Mouse (Mus musculus): ENCODE measurements around the gene Cmtm3. TPM values are rescaled to one million over a fixed set of nuclear protein-coding genes. Genes with fewer than 3 reads are reported as not detected.
A peak's percentile ranks its signal among the peaks of the same experiment; 100 is the strongest.

The Cmtm3 gene
- polyA plus RNA-seq, 1 experiment: not detected

- Histone ChIP-seq H3K4me1 (ENCODE audit: control insufficient read depth, insufficient read depth, low read length) (no peaks in the 10 kb centered on the region), H3K27ac (ENCODE audit: insufficient read depth, low read depth, low read length) (no peak overlapping the region), H3K4me3 (ENCODE audit: insufficient read depth, low read depth, low read length) (no peak overlapping the region)
- TF ChIP-seq POLR2A (IDR thresholded peaks at IDR 0.05; ENCODE audit: insufficient read depth, low read depth, low read length): no peak
- no peak for TF ChIP-seq CTCF (IDR thresholded peaks at IDR 0.05; ENCODE audit: insufficient read depth, low read depth, low read length)
- WGBS: 84% methylated on average over 5 of the region's 5 CpGs
These were observed 6.3 kb upstream of the Cmtm3 start for GRCm38 (mm10) chr8:104332665-104333631.

GRCm38 (mm10) chr8:104333786-104334185, 5.4 kb upstream of the Cmtm3 start:
- H3K4me1 ChIP-seq (ENCODE audit: control insufficient read depth, insufficient read depth, low read length): no peaks in the 10 kb centered on the region
- 78% methylated on average over 5 of the region's 5 CpGs for WGBS
- no peak overlapping the region for H3K27ac ChIP-seq (ENCODE audit: insufficient read depth, low read depth, low read length)
- H3K4me3 ChIP-seq (ENCODE audit: insufficient read depth, low read depth, low read length): no peak overlapping the region
- TF ChIP-seq CTCF (IDR thresholded peaks at IDR 0.05; ENCODE audit: insufficient read depth, low read depth, low read length): no peak
- no peak for TF ChIP-seq POLR2A (IDR thresholded peaks at IDR 0.05; ENCODE audit: insufficient read depth, low read depth, low read length)

GRCm38 (mm10) chr8:104334196-104334595, 5.0 kb upstream of the Cmtm3 start:
- H3K4me1 ChIP-seq (ENCODE audit: control insufficient read depth, insufficient read depth, low read length): no peaks in the 10 kb centered on the region
- H3K4me3 ChIP-seq (ENCODE audit: insufficient read depth, low read depth, low read length): no peak overlapping the region
- 93% methylated on average over 1 of the region's 1 CpGs for WGBS
- TF ChIP-seq CTCF (IDR thresholded peaks at IDR 0.05; ENCODE audit: insufficient read depth, low read depth, low read length) (no peak), POLR2A (IDR thresholded peaks at IDR 0.05; ENCODE audit: insufficient read depth, low read depth, low read length) (no peak)
- H3K27ac ChIP-seq (ENCODE audit: insufficient read depth, low read depth, low read length): no peak overlapping the region

GRCm38 (mm10) chr8:104336806-104337205, 2.4 kb upstream of the Cmtm3 start:
- no peak overlapping the region for H3K4me3 ChIP-seq (ENCODE audit: insufficient read depth, low read depth, low read length)
- TF ChIP-seq POLR2A (IDR thresholded peaks at IDR 0.05; ENCODE audit: insufficient read depth, low read depth, low read length): no peak
- TF ChIP-seq CTCF (IDR thresholded peaks at IDR 0.05; ENCODE audit: insufficient read depth, low read depth, low read length): no peak
- peaks cover 15% of the 10 kb centered on the region for H3K4me1 ChIP-seq (ENCODE audit: control insufficient read depth, insufficient read depth, low read length)
- H3K27ac ChIP-seq (ENCODE audit: insufficient read depth, low read depth, low read length): no peak overlapping the region
- WGBS: 94% methylated on average over 1 of the region's 1 CpGs

DNA sequence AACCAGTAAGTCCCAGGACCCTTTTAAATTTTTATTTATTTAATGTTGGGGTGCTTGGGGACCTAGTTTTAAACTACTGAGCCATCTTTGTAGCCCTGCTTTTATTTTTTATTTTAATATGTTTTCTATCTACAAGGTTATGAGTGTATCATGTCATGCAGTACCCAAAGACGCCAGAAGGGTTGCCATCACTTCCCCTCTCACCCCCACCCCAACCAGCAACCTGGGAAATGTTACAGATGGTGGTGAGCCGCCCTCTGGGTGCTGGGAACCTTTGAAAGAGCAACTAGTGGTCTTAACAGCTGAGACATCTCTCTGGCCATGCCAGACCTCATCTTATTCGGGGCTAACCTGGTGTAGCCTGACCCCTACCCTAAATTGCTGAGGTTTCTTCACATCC, 1.3 kb upstream of the Cmtm3 start:
- Histone ChIP-seq H3K4me1 (ENCODE audit: control insufficient read depth, insufficient read depth, low read length) (peaks cover 15% of the 10 kb centered on the region), H3K4me3 (ENCODE audit: insufficient read depth, low read depth, low read length) (no peak overlapping the region), H3K27ac (ENCODE audit: insufficient read depth, low read depth, low read length) (no peak overlapping the region)
- 61% methylated on average over 3 of the region's 3 CpGs for WGBS
- TF ChIP-seq POLR2A (IDR thresholded peaks at IDR 0.05; ENCODE audit: insufficient read depth, low read depth, low read length): no peak

DNA sequence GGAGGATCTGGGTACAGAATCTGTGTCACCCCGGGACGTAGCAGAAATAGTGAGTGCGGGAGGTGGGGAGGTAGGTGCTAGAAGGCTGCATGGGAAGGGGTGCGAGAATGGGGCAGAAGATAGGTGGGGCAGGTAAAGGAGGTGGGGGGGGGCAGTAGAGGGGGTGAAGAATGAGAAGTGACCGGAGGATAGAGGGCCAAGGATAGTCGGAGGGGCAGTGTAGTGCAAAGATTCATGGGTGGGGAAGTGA, 698 bp downstream of the Cmtm3 start:
- Histone ChIP-seq H3K4me1 (ENCODE audit: control insufficient read depth, insufficient read depth, low read length) (peaks cover 15% of the 10 kb centered on the region), H3K27ac (ENCODE audit: insufficient read depth, low read depth, low read length) (no peak overlapping the region), H3K4me3 (ENCODE audit: insufficient read depth, low read depth, low read length) (peak overlapping the region; percentile 51)
- TF ChIP-seq CTCF (IDR thresholded peaks at IDR 0.05; ENCODE audit: insufficient read depth, low read depth, low read length) (no peak), POLR2A (IDR thresholded peaks at IDR 0.05; ENCODE audit: insufficient read depth, low read depth, low read length) (no peak)
- 4% methylated on average over 6 of the region's 6 CpGs for WGBS

- no peak for TF ChIP-seq POLR2A (IDR thresholded peaks at IDR 0.05; ENCODE audit: insufficient read depth, low read depth, low read length)
- TF ChIP-seq CTCF (IDR thresholded peaks at IDR 0.05; ENCODE audit: insufficient read depth, low read depth, low read length): peak; percentile 71
- H3K27ac ChIP-seq (ENCODE audit: insufficient read depth, low read depth, low read length): no peak overlapping the region
- peak overlapping the region; percentile 51 for H3K4me3 ChIP-seq (ENCODE audit: insufficient read depth, low read depth, low read length)
- H3K4me1 ChIP-seq (ENCODE audit: control insufficient read depth, insufficient read depth, low read length): peaks cover 15% of the 10 kb centered on the region
- WGBS: under 1% methylated on average over 54 of the region's 54 CpGs
These were observed 1.3 kb downstream of the Cmtm3 start for GRCm38 (mm10) chr8:104340233-104341105.

DNA sequence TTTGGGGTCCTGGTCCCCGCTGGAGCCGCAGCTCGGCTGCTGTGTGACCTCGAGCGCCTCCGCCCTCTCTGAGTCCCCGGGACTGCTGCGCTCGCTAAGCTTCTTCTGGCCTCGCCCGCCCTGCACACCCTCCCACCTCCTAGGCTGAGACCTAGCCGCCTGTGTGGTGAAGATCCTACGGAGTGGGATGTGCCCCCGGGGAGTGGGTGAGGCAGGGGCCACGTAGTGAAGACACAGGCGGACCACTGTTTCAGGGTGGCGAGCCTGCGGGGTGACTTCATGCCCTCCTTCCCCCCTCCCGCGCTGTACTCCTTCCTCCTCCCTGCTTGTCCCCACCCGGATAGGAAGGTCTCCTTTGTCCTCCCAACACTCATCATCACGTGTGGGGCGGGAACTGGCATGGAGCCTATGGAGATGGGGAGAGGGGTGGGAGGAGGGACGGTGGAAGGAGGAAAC, 1.9 kb downstream of the Cmtm3 start:
- no peak for TF ChIP-seq CTCF (IDR thresholded peaks at IDR 0.05; ENCODE audit: insufficient read depth, low read depth, low read length)
- no peak for TF ChIP-seq POLR2A (IDR thresholded peaks at IDR 0.05; ENCODE audit: insufficient read depth, low read depth, low read length)
- peaks cover 15% of the 10 kb centered on the region for H3K4me1 ChIP-seq (ENCODE audit: control insufficient read depth, insufficient read depth, low read length)
- no peak overlapping the region for H3K27ac ChIP-seq (ENCODE audit: insufficient read depth, low read depth, low read length)
- H3K4me3 ChIP-seq (ENCODE audit: insufficient read depth, low read depth, low read length): peak overlapping the region; percentile 51
- WGBS: 2% methylated on average over 24 of the region's 24 CpGs

GRCm38 (mm10) chr8:104341678-104342077, 2.5 kb downstream of the Cmtm3 start:
- TF ChIP-seq CTCF (IDR thresholded peaks at IDR 0.05; ENCODE audit: insufficient read depth, low read depth, low read length) (no peak), POLR2A (IDR thresholded peaks at IDR 0.05; ENCODE audit: insufficient read depth, low read depth, low read length) (no peak)
- Histone ChIP-seq H3K4me1 (ENCODE audit: control insufficient read depth, insufficient read depth, low read length) (peaks cover 15% of the 10 kb centered on the region), H3K27ac (ENCODE audit: insufficient read depth, low read depth, low read length) (no peak overlapping the region), H3K4me3 (ENCODE audit: insufficient read depth, low read depth, low read length) (no peak overlapping the region)
- 71% methylated on average over 6 of the region's 6 CpGs for WGBS
